Mouse (Mus musculus): Measurements from ENCODE around the gene Mrpl22. TPM values are rescaled to one million over a fixed set of nuclear protein-coding genes. Genes with fewer than 3 reads are reported as not detected.
"Not testable (repeated sequence)": the region's sequence is repeated elsewhere in the genome, so short reads cannot be mapped to it uniquely, and the experiment has no call there.

Mrpl22 gene
- polyA plus RNA-seq, 1 experiment from 2014 or later: 144 TPM

DNA sequence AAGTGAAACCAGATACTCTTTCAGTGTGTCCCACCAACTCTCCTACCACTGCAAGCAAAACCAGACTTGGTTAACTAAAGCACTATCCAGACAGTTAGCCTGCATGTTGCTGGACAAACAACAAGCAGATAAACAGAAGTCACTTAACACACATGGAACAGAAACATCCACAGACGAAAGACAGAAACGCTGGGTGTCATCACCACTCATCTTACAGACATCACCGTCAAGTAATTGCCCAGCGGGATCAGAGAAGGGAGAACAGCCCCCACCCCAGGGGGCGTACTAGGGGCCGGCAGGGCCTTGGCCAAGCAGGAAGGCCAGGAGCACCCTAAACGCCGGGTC lies 3.7 kb upstream of the Mrpl22 start:
- H3K4me3 ChIP-seq (ENCODE audit: low read depth, low read length): peak overlapping the region; percentile 93
- H3K4me2 ChIP-seq (ENCODE audit: low read depth, severe bottlenecking): peak overlapping the region; percentile 74
- peaks cover 7% of the 10 kb centered on the region; the same call in 1 of the 2 replicates for H3K4me1 ChIP-seq (ENCODE audit: control insufficient read depth, insufficient read depth, low read length)
- 0 out of 2 replicates have a peak overlapping the region, but pooled peaks have one; percentile 36 for H3K27ac ChIP-seq (replicated peaks; ENCODE audit: low read depth, low read length)
- peak overlapping the region; percentile 81 for H3K9ac ChIP-seq (ENCODE audit: low read length)
- 0 out of 2 replicates have a peak, but pooled peaks have one; percentile 0 for ATAC-seq (ENCODE audit: insufficient number of reproducible peaks, low FRiP score, low TSS enrichment, low read depth)
- 0% methylated on average over 8 of the region's 8 CpGs for WGBS
- H3K27me3 ChIP-seq (ENCODE audit: control insufficient read depth, insufficient read depth, low read length): no peaks in the 10 kb centered on the region
- H3K9me3 ChIP-seq (ENCODE audit: control insufficient read depth, low read length): no peaks in the 10 kb centered on the region
- DNase-seq (ENCODE audit: low spot score): no peak
- H3K36me3 ChIP-seq (ENCODE audit: control insufficient read depth, insufficient read depth, low read length): peaks cover 16% of the 10 kb centered on the region

DNA sequence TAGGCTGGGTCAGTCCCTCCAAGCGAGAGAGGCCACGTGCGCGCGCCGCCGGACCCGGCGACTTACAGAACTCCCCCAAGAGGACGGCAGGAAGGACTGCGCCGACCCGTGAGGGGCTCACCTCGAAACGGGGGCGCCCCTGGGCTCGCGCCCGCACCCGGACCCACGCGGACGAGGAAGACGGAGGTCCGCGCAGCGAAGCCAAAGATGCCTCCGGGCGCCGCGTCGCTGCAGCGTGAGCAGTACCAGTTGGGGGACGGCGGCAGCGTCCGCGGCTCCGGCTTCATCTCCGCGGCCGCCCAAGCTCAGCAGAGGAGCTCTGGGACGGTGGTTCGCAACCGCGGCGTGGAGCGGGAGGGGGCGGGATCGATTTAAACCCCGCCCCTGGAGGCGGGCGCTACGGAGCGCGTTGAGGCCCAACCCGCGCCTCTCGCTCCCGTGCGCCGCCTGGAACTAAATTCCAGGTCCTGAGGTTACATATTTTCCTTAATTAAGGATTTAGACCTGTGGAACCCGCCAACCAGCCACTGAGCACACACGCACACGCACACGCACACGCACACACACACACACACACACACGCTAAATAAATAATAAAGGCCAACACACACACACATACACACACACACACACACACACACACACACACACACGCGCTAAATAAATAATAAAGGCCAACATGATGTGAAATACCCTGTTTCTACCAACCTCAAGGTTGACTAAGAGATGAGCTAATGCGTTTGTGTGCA lies 3.1 kb upstream of the Mrpl22 start, which contains the start of gene Gemin5:
Gene Gemin5, minus strand, starts transcription at position 373 of the 749 bp plus-strand sequence.
- H3K4me2 ChIP-seq (ENCODE audit: low read depth, severe bottlenecking): peak within 1 kb of the TSS; percentile 74
- ATAC-seq (ENCODE audit: insufficient number of reproducible peaks, low FRiP score, low TSS enrichment, low read depth): peak; percentile 76
- H3K9me3 ChIP-seq (ENCODE audit: control insufficient read depth, low read length): no peaks in the 10 kb centered on the region
- peak within 1 kb of the TSS; percentile 81 for H3K9ac ChIP-seq (ENCODE audit: low read length)
- DNase-seq (ENCODE audit: low spot score): peak; percentile 89
- WGBS: 1% methylated on average over 70 of the region's 71 CpGs
- H3K36me3 ChIP-seq (ENCODE audit: control insufficient read depth, insufficient read depth, low read length): peaks cover 16% of the 10 kb centered on the region
- H3K4me3 ChIP-seq (ENCODE audit: low read depth, low read length): peak within 1 kb of the TSS; percentile 93
- H3K4me1 ChIP-seq (ENCODE audit: control insufficient read depth, insufficient read depth, low read length): peaks cover 7% of the 10 kb centered on the region; the same call in 1 of the 2 replicates
- no peaks in the 10 kb centered on the region for H3K27me3 ChIP-seq (ENCODE audit: control insufficient read depth, insufficient read depth, low read length)
- H3K27ac ChIP-seq (replicated peaks; ENCODE audit: low read depth, low read length): 0 out of 2 replicates have a peak within 1 kb of the TSS, but pooled peaks have one; percentile 36

DNA sequence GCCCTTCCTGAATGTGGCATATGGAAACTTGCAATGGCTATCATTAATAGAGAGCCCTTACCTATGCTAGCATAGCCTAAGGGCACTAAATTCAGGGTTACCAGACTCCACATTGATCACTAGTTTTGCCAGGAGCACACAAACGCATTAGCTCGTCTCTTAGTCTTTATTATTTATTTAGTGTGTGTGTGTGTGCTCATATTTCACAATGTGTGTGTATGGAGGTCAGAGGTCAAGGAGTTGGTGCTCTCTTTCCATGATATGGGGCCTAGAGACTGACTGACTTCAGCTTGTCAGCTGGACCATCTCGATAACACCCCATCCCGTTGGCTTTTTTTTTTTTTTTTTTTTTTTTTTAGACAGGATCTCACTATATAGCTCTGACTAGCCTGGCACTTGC lies 1.8 kb upstream of the Mrpl22 start:
- no peak overlapping the region for H3K4me2 ChIP-seq (ENCODE audit: low read depth, severe bottlenecking)
- peaks cover 7% of the 10 kb centered on the region; the same call in 1 of the 2 replicates for H3K4me1 ChIP-seq (ENCODE audit: control insufficient read depth, insufficient read depth, low read length)
- no peak for ATAC-seq (ENCODE audit: insufficient number of reproducible peaks, low FRiP score, low TSS enrichment, low read depth)
- H3K9ac ChIP-seq (ENCODE audit: low read length): no peak overlapping the region
- no peak overlapping the region for H3K4me3 ChIP-seq (ENCODE audit: low read depth, low read length)
- no peak for DNase-seq (ENCODE audit: low spot score)
- no peaks in the 10 kb centered on the region for H3K27me3 ChIP-seq (ENCODE audit: control insufficient read depth, insufficient read depth, low read length)
- H3K9me3 ChIP-seq (ENCODE audit: control insufficient read depth, low read length): no peaks in the 10 kb centered on the region
- no peak overlapping the region for H3K27ac ChIP-seq (replicated peaks; ENCODE audit: low read depth, low read length)
- peaks cover 22% of the 10 kb centered on the region for H3K36me3 ChIP-seq (ENCODE audit: control insufficient read depth, insufficient read depth, low read length)
- WGBS: 88% methylated on average over 4 of the region's 4 CpGs

DNA sequence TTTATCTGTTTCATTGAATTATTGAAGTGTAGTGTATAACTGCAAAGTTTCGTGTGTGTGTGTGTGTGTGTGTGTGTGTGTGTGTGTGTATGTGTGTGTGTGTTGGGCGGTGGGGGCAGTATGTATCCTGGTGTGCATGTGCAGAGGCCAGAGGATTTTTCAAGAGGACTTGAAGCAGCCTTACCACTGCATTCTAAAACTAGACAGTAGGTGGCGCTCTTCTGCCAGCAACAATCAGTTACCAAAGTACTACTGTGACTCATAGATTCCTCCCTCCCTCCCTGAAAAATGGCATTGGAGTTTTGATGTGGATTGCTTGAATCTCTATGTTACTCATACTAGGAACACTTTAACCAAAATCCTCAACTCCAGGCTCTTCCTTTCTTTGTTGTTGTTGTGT lies 8.1 kb downstream of the Mrpl22 start:
- ATAC-seq (ENCODE audit: insufficient number of reproducible peaks, low FRiP score, low TSS enrichment, low read depth): no peak
- WGBS: 18% methylated on average over 3 of the region's 3 CpGs

DNA sequence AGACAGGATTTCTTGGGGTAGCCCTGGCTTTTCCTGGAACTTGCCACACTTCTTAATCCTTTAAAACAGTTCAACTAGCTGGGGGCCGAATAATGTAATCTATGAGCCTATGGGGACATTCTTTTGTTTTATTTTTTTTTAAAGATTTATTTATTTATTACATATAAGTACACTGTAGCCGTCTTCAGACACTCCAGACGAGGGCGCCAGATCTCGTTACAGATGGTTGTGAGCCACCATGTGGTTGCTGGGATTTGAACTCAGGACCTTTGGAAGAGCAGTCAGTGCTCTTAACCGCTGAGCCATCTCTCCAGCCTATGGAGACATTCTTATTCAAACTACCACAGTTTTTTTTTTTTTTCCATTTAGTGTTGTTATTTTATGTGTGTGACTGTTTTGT lies 8.5 kb downstream of the Mrpl22 start:
- not testable (repeated sequence) for H3K4me3 ChIP-seq (ENCODE audit: low read depth, low read length); DNase-seq (ENCODE audit: low spot score); ATAC-seq (ENCODE audit: insufficient number of reproducible peaks, low FRiP score, low TSS enrichment, low read depth); H3K4me2 ChIP-seq (ENCODE audit: low read depth, severe bottlenecking); H3K4me1 ChIP-seq (ENCODE audit: control insufficient read depth, insufficient read depth, low read length); H3K9me3 ChIP-seq (ENCODE audit: control insufficient read depth, low read length); H3K27ac ChIP-seq (replicated peaks; ENCODE audit: low read depth, low read length); H3K9ac ChIP-seq (ENCODE audit: low read length); H3K27me3 ChIP-seq (ENCODE audit: control insufficient read depth, insufficient read depth, low read length)
- 95% methylated on average over 6 of the region's 6 CpGs for WGBS
- peaks cover 16% of the 10 kb centered on the region for H3K36me3 ChIP-seq (ENCODE audit: control insufficient read depth, insufficient read depth, low read length)

More for the DNA sequence above, 8.1 kb downstream of the Mrpl22 start:
- Histone ChIP-seq H3K27me3 (ENCODE audit: control insufficient read depth, insufficient read depth, low read length) (no peaks in the 10 kb centered on the region), H3K4me1 (ENCODE audit: control insufficient read depth, insufficient read depth, low read length) (no peaks in the 10 kb centered on the region), H3K9me3 (ENCODE audit: control insufficient read depth, low read length) (no peaks in the 10 kb centered on the region), H3K36me3 (ENCODE audit: control insufficient read depth, insufficient read depth, low read length) (peaks cover 16% of the 10 kb centered on the region), H3K4me2 (ENCODE audit: low read depth, severe bottlenecking) (no peak overlapping the region), H3K4me3 (ENCODE audit: low read depth, low read length) (no peak overlapping the region), H3K27ac (replicated peaks; ENCODE audit: low read depth, low read length) (no peak overlapping the region), H3K9ac (ENCODE audit: low read length) (no peak overlapping the region)
- DNase-seq (ENCODE audit: low spot score): peak; percentile 81

DNA sequence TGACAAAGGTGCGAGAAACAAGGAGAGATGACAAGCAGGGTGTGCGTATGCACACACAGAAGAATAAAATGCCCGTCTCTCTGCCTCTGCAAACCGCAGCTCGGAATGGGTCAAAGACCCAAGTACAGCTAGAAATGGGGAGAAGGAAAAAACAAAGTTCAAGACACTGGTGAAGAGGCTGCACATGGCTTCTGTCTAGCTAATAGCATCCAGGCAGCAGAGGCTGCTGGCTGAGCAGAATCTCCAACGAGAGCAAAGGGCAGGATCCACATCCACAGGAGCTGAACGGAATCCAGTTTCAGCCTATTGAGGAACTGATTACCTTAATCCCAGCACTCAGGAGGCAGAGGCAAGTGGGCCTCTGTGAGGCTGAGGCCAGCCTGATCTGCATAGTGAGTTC lies 9.3 kb downstream of the Mrpl22 start:
- Histone ChIP-seq H3K4me1 (ENCODE audit: control insufficient read depth, insufficient read depth, low read length) (no peaks in the 10 kb centered on the region), H3K4me3 (ENCODE audit: low read depth, low read length) (no peak overlapping the region), H3K9ac (ENCODE audit: low read length) (no peak overlapping the region), H3K27ac (replicated peaks; ENCODE audit: low read depth, low read length) (no peak overlapping the region), H3K4me2 (ENCODE audit: low read depth, severe bottlenecking) (no peak overlapping the region), H3K27me3 (ENCODE audit: control insufficient read depth, insufficient read depth, low read length) (no peaks in the 10 kb centered on the region), H3K9me3 (ENCODE audit: control insufficient read depth, low read length) (no peaks in the 10 kb centered on the region), H3K36me3 (ENCODE audit: control insufficient read depth, insufficient read depth, low read length) (peaks cover 10% of the 10 kb centered on the region; the same call in 1 of the 2 replicates)
- DNase-seq (ENCODE audit: low spot score): no peak
- no peak for ATAC-seq (ENCODE audit: insufficient number of reproducible peaks, low FRiP score, low TSS enrichment, low read depth)
- WGBS: 91% methylated on average over 7 of the region's 7 CpGs

DNA sequence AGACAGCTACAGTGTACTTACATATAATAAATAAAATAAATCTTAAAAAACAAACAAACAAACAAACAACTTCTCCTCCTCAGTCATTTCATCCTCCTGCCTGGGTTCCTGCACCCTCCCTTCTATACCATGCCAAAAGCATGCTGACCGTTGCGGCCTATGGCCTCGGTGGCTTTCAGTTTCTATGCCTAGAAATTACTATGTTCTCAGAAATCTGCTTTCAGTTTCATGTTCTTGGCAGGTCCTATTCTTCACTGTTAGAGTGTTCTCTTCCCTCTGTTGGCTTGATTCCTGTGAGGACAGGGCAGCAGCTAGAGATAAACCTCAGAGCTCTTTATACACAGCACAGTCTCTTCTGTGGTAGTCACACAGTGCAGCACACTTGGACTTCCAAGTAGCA lies 12.1 kb downstream of the Mrpl22 start:
- Histone ChIP-seq H3K27ac (replicated peaks; ENCODE audit: low read depth, low read length) (no peak overlapping the region), H3K9me3 (ENCODE audit: control insufficient read depth, low read length) (no peaks in the 10 kb centered on the region), H3K4me1 (ENCODE audit: control insufficient read depth, insufficient read depth, low read length) (no peaks in the 10 kb centered on the region), H3K4me3 (ENCODE audit: low read depth, low read length) (no peak overlapping the region), H3K4me2 (ENCODE audit: low read depth, severe bottlenecking) (no peak overlapping the region), H3K36me3 (ENCODE audit: control insufficient read depth, insufficient read depth, low read length) (no peaks in the 10 kb centered on the region), H3K9ac (ENCODE audit: low read length) (no peak overlapping the region), H3K27me3 (ENCODE audit: control insufficient read depth, insufficient read depth, low read length) (no peaks in the 10 kb centered on the region)
- ATAC-seq (ENCODE audit: insufficient number of reproducible peaks, low FRiP score, low TSS enrichment, low read depth): no peak
- no peak for DNase-seq (ENCODE audit: low spot score)
- 92% methylated on average over 3 of the region's 3 CpGs for WGBS

DNA sequence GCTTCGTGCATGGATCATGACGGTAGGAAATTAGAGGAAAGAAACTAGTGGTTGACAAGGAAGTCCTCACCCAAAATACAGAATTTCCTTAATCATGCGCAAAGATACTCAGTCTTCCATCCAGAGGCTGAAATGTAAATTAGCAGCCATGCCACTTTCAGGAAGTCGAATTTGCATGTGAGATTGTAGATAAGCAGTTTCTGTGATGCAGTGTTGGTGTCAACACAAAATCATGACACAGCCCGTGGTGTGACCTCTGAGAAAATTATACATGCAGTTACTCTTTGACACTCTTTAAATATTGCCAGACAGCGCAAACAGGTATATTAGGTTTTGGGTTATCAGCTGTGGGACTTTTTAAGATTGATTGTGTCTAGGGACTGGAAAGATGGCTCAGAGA lies 18.2 kb downstream of the Mrpl22 start:
- Histone ChIP-seq H3K4me1 (ENCODE audit: control insufficient read depth, insufficient read depth, low read length) (no peaks in the 10 kb centered on the region), H3K36me3 (ENCODE audit: control insufficient read depth, insufficient read depth, low read length) (no peaks in the 10 kb centered on the region), H3K4me2 (ENCODE audit: low read depth, severe bottlenecking) (no peak overlapping the region), H3K27ac (replicated peaks; ENCODE audit: low read depth, low read length) (no peak overlapping the region), H3K4me3 (ENCODE audit: low read depth, low read length) (no peak overlapping the region), H3K9ac (ENCODE audit: low read length) (no peak overlapping the region), H3K9me3 (ENCODE audit: control insufficient read depth, low read length) (no peaks in the 10 kb centered on the region), H3K27me3 (ENCODE audit: control insufficient read depth, insufficient read depth, low read length) (no peaks in the 10 kb centered on the region)
- no peak for DNase-seq (ENCODE audit: low spot score)
- 92% methylated on average over 6 of the region's 6 CpGs for WGBS
- ATAC-seq (ENCODE audit: insufficient number of reproducible peaks, low FRiP score, low TSS enrichment, low read depth): no peak
